Mouse (Mus musculus): ENCODE results near the gene Ggta1. TPM values are rescaled to one million over a fixed set of nuclear protein-coding genes. Genes with fewer than 3 reads are reported as not detected.
A peak's percentile ranks its signal among the peaks of the same experiment; 100 is the strongest.

Gene Ggta1
- polyA plus RNA-seq, 1 experiment from 2014 or later: 20.8 TPM

- WGBS: 56% methylated on average over 5 of the region's 5 CpGs
- Histone ChIP-seq H3K9me3 (no peaks in the 10 kb centered on the region), H3K27ac (no peak overlapping the region), H3K4me1 (0 out of 2 replicates have a peak, but pooled peaks cover 6% of the 10 kb centered on the region), H3K27me3 (no peaks in the 10 kb centered on the region), H3K36me3 (0 out of 2 replicates have a peak, but pooled peaks cover 2% of the 10 kb centered on the region), H3K4me3 (no peak overlapping the region), H3K4me2 (no peak overlapping the region), H3K9ac (no peak overlapping the region)
- no peak for ATAC-seq (ENCODE audit: borderline replicate concordance, extremely low read depth, low FRiP score, low TSS enrichment)
Observed at GRCm38 (mm10) chr2:35408409-35409110, 54.5 kb downstream of the Ggta1 start.

- H3K4me3 ChIP-seq: no peak overlapping the region
- H3K9ac ChIP-seq: no peak overlapping the region
- H3K4me2 ChIP-seq: no peak overlapping the region
- no peaks in the 10 kb centered on the region for H3K9me3 ChIP-seq
- H3K36me3 ChIP-seq: 0 out of 2 replicates have a peak, but pooled peaks cover 2% of the 10 kb centered on the region
- no peak for ATAC-seq (ENCODE audit: borderline replicate concordance, extremely low read depth, low FRiP score, low TSS enrichment)
- 0 out of 2 replicates have a peak, but pooled peaks cover 6% of the 10 kb centered on the region for H3K4me1 ChIP-seq
- WGBS: 41% methylated on average over 7 of the region's 7 CpGs
- H3K27me3 ChIP-seq: no peaks in the 10 kb centered on the region
- no peak overlapping the region for H3K27ac ChIP-seq
Observed at GRCm38 (mm10) chr2:35407878-35408277, 55.2 kb downstream of the Ggta1 start.

GRCm38 (mm10) chr2:35407266-35407665, 55.8 kb downstream of the Ggta1 start:
- no peak for ATAC-seq (ENCODE audit: borderline replicate concordance, extremely low read depth, low FRiP score, low TSS enrichment)
- Histone ChIP-seq H3K36me3 (0 out of 2 replicates have a peak, but pooled peaks cover 5% of the 10 kb centered on the region), H3K27me3 (no peaks in the 10 kb centered on the region)

GRCm38 (mm10) chr2:35406611-35407010, 56.4 kb downstream of the Ggta1 start:
- H3K27me3 ChIP-seq: no peaks in the 10 kb centered on the region
- no peak overlapping the region for H3K4me3 ChIP-seq
- ATAC-seq (ENCODE audit: borderline replicate concordance, extremely low read depth, low FRiP score, low TSS enrichment): no peak
- no peak overlapping the region for H3K4me2 ChIP-seq
- no peak overlapping the region for H3K27ac ChIP-seq
- 0 out of 2 replicates have a peak, but pooled peaks cover 8% of the 10 kb centered on the region for H3K36me3 ChIP-seq
- H3K9me3 ChIP-seq: no peaks in the 10 kb centered on the region
- H3K9ac ChIP-seq: no peak overlapping the region
- WGBS: 78% methylated on average over 1 of the region's 1 CpGs
- H3K4me1 ChIP-seq: 0 out of 2 replicates have a peak, but pooled peaks cover 6% of the 10 kb centered on the region

More at GRCm38 (mm10) chr2:35407266-35407665, 55.8 kb downstream of the Ggta1 start:
- no peak overlapping the region for H3K27ac ChIP-seq
- WGBS: 63% methylated on average over 6 of the region's 6 CpGs
- H3K4me3 ChIP-seq: no peak overlapping the region
- H3K4me1 ChIP-seq: 0 out of 2 replicates have a peak, but pooled peaks cover 6% of the 10 kb centered on the region
- H3K4me2 ChIP-seq: no peak overlapping the region
- no peak overlapping the region for H3K9ac ChIP-seq
- H3K9me3 ChIP-seq: no peaks in the 10 kb centered on the region

- no peaks in the 10 kb centered on the region for H3K9me3 ChIP-seq
- no peak overlapping the region for H3K27ac ChIP-seq
- no peaks in the 10 kb centered on the region for H3K4me1 ChIP-seq
- 85% methylated on average over 16 of the region's 16 CpGs for WGBS
- no peak overlapping the region for H3K9ac ChIP-seq
- no peaks in the 10 kb centered on the region for H3K27me3 ChIP-seq
- no peak overlapping the region for H3K4me2 ChIP-seq
- ATAC-seq (ENCODE audit: borderline replicate concordance, extremely low read depth, low FRiP score, low TSS enrichment): no peak
- H3K36me3 ChIP-seq: 0 out of 2 replicates have a peak, but pooled peaks cover 7% of the 10 kb centered on the region
- H3K4me3 ChIP-seq: no peak overlapping the region
Observed at GRCm38 (mm10) chr2:35402391-35402790, 60.6 kb downstream of the Ggta1 start.

- H3K36me3 ChIP-seq: 0 out of 2 replicates have a peak, but pooled peaks cover 7% of the 10 kb centered on the region
- 79% methylated on average over 7 of the region's 7 CpGs for WGBS
- H3K4me3 ChIP-seq: no peak overlapping the region
- H3K4me2 ChIP-seq: no peak overlapping the region
- H3K27me3 ChIP-seq: no peaks in the 10 kb centered on the region
- H3K4me1 ChIP-seq: peaks cover 5% of the 10 kb centered on the region; the same call in 1 of the 2 replicates
- ATAC-seq (ENCODE audit: borderline replicate concordance, extremely low read depth, low FRiP score, low TSS enrichment): no peak
- no peak overlapping the region for H3K27ac ChIP-seq
- no peaks in the 10 kb centered on the region for H3K9me3 ChIP-seq
- no peak overlapping the region for H3K9ac ChIP-seq
Observed at GRCm38 (mm10) chr2:35400739-35401138, 62.3 kb downstream of the Ggta1 start.

GRCm38 (mm10) chr2:35398184-35398828, 64.7 kb downstream of the Ggta1 start:
- H3K4me1 ChIP-seq: peaks cover 5% of the 10 kb centered on the region; the same call in 1 of the 2 replicates
- no peak overlapping the region for H3K9ac ChIP-seq
- 0 out of 2 replicates have a peak, but pooled peaks cover 7% of the 10 kb centered on the region for H3K36me3 ChIP-seq
- no peak overlapping the region for H3K27ac ChIP-seq
- WGBS: 73% methylated on average over 6 of the region's 6 CpGs
- no peaks in the 10 kb centered on the region for H3K9me3 ChIP-seq
- H3K4me3 ChIP-seq: no peak overlapping the region
- H3K27me3 ChIP-seq: no peaks in the 10 kb centered on the region
- peak; percentile 31; the same call in 1 of the 2 replicates for ATAC-seq (ENCODE audit: borderline replicate concordance, extremely low read depth, low FRiP score, low TSS enrichment)
- H3K4me2 ChIP-seq: no peak overlapping the region

GRCm38 (mm10) chr2:35397590-35398173, 65.3 kb downstream of the Ggta1 start:
- Histone ChIP-seq H3K4me1 (peaks cover 5% of the 10 kb centered on the region; the same call in 1 of the 2 replicates), H3K4me2 (no peak overlapping the region), H3K9me3 (no peaks in the 10 kb centered on the region), H3K27me3 (no peaks in the 10 kb centered on the region), H3K4me3 (no peak overlapping the region), H3K36me3 (0 out of 2 replicates have a peak, but pooled peaks cover 7% of the 10 kb centered on the region), H3K9ac (no peak overlapping the region), H3K27ac (no peak overlapping the region)
- WGBS: 43% methylated on average over 11 of the region's 11 CpGs
- ATAC-seq (ENCODE audit: borderline replicate concordance, extremely low read depth, low FRiP score, low TSS enrichment): peak; percentile 55; the same call in 1 of the 2 replicates

- Histone ChIP-seq H3K4me1 (peaks cover 5% of the 10 kb centered on the region; the same call in 1 of the 2 replicates), H3K27me3 (no peaks in the 10 kb centered on the region), H3K4me3 (no peak within 1 kb of the TSS), H3K9ac (no peak within 1 kb of the TSS), H3K4me2 (no peak within 1 kb of the TSS), H3K36me3 (0 out of 2 replicates have a peak, but pooled peaks cover 3% of the 10 kb centered on the region), H3K9me3 (no peaks in the 10 kb centered on the region), H3K27ac (no peak within 1 kb of the TSS)
- 52% methylated on average over 5 of the region's 5 CpGs for WGBS
- ATAC-seq (ENCODE audit: borderline replicate concordance, extremely low read depth, low FRiP score, low TSS enrichment): peak; percentile 19; the same call in 1 of the 2 replicates
Observed at GRCm38 (mm10) chr2:35397096-35397495, 65.9 kb downstream of the Ggta1 start, which contains the start of gene 4930402F06Rik. Gene 4930402F06Rik, minus strand, starts transcription at chr2:35397175.

GRCm38 (mm10) chr2:35385441-35385871, 77.6 kb downstream of the Ggta1 start:
- ATAC-seq (ENCODE audit: borderline replicate concordance, extremely low read depth, low FRiP score, low TSS enrichment): no peak
- Histone ChIP-seq H3K4me2 (no peak overlapping the region), H3K27me3 (no peaks in the 10 kb centered on the region), H3K27ac (no peak overlapping the region), H3K9ac (no peak overlapping the region), H3K9me3 (no peaks in the 10 kb centered on the region), H3K36me3 (no peaks in the 10 kb centered on the region), H3K4me3 (no peak overlapping the region), H3K4me1 (no peaks in the 10 kb centered on the region)
- WGBS: 63% methylated on average over 9 of the region's 9 CpGs

- H3K9me3 ChIP-seq: no peaks in the 10 kb centered on the region
- 59% methylated on average over 9 of the region's 9 CpGs for WGBS
- no peaks in the 10 kb centered on the region for H3K36me3 ChIP-seq
- no peak overlapping the region for H3K9ac ChIP-seq
- no peak overlapping the region for H3K27ac ChIP-seq
- H3K4me2 ChIP-seq: no peak overlapping the region
- H3K27me3 ChIP-seq: no peaks in the 10 kb centered on the region
- H3K4me3 ChIP-seq: no peak overlapping the region
- H3K4me1 ChIP-seq: 0 out of 2 replicates have a peak, but pooled peaks cover 4% of the 10 kb centered on the region
- no peak for ATAC-seq (ENCODE audit: borderline replicate concordance, extremely low read depth, low FRiP score, low TSS enrichment)
Observed at GRCm38 (mm10) chr2:35379306-35379705, 83.7 kb downstream of the Ggta1 start.

Measured in lung, embryonic 15.5 days (tissue).